Mouse (Mus musculus): ENCODE results near the gene F2r.

The F2r gene

DNA sequence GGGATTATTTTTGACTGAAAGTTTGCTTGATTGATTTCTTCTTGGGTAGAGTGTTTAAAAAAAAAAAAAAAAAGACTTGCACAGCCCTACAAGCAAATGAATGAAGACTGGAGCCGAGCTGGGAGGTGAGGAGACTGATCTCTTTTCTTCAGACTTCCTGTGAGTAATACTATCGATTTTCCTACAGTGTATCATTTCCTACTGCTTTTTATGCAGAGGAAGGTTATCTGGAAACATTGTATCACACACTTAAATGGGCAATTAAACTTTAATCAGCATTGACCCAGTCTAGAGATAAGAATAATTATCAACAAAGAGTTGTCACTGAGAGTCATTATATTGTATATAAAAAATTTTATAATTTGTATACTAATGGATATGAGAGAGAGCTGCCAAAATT is 12.5 kb upstream of the F2r start:
- no peak for DNase-seq

DNA sequence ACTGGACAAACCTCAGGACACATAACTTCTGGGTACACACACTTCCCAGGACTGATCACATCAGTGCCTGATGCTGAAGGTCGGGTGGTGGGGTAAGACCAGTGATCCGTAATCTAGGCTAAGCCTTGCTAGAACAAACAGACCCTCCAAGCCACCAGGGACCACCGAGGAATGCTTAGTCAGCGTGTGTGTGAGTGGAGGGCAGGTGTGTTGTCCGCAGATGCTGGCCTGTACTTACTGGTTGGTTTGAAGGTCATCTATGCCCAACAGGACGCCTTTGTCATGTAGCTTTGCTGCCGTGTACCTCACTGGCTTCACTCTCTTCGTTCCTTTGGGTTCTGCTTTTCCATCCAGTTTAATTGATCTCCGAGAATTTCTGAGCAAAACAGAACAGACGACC is 11.5 kb upstream of the F2r start:
- no peak for DNase-seq

DNA sequence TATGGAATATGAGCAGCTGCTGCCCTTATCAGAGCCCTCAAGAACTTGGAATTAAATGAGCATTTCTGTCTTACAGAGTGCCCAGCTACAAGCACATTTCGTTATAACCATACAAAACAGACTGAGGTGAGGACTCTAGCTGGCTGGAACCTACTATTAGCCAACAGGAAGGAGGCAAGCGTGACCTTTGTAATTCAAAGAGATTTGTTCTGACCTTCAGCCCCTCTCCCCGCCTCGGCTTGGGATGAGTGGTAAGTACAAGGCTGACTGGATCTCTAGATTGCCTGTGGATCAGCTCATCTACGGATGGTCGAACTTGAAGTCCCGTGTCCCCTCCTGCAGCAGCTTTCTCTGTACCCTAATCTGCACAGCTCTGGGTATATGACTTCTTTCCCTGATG is 8.4 kb upstream of the F2r start:
- DNase-seq: no peak

DNA sequence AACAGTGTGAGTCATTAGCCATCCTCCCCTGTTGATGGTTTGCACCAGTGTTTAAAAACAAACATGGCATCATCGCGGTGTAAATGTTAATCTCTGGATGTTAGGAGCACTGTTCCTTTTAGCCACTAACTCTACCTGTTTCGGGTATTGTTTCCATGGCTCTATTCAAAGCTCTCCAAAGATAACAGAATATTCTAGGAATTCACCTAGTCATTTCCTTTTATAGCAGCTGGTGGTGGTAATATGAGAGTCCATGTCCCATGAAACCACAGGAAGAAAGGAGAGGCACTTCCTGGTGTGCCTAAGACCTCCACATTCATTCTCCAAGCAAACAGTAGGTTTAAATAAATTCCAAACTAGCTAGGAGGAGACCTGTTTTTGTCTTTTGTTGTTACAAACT is 4.8 kb upstream of the F2r start:
- DNase-seq: no peak

DNA sequence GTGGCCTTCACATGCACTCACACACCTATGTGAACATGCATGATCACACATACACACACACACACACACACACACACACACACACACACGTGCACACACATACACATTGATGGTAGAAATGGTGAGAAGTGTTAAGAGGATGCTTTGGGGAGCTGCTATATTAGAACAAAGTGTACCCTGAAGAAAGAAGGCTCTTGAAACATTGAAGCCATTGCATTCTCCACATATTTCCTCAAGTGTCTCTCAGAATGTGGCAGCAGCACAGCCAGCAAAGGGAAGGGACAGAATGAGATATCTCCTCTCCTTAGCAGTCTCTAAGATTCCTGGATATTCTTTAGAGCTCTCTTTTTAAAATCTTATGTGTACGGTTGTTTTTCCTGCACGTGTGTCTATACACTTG is 3.3 kb upstream of the F2r start:
- DNase-seq: no peak

DNA sequence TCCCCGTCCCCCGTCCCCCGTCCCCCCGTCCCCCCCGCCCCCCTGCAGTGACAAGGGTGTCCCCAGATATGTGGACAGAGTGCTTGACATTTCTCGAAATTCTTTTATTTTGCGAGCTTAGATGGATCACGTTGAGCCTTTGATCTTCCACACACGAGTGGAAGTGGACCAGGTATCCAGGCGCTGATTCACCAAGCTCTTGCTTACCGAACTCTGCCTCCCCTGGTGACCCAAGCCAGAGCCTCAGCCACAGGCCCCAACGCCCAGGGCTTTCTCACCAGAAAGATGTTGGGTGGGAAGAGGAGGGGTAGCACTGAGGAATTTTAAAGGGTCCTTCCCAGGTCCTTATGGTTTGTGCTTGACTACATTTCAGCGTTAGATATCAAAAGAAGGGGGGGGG is 572 bp upstream of the F2r start:
- peak; percentile 44 for DNase-seq

DNA sequence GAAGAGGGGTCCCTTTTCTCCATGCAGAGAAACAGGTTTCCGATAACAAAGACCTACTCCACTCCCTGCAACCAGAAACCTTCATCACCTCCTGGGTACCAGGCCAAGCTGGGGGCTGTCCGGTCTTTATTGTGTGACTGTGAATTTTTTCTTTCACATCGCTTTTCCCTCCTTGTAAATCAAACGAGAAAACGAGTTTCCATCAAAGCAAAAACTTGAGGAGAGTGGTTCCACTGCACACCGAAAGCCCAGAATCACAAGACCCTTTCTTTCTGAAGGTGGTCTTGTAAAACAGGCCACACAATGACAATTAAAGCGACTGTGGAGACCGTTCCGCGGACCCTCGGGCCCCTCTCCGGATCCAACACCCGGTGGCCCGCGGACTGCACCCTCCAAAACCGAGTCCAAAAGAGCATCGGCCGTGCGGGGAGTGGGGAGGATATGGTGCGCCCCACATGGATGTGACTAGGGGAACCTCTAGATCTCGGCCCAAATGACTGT is 566 bp downstream of the F2r start:
- DNase-seq: no peak

DNA sequence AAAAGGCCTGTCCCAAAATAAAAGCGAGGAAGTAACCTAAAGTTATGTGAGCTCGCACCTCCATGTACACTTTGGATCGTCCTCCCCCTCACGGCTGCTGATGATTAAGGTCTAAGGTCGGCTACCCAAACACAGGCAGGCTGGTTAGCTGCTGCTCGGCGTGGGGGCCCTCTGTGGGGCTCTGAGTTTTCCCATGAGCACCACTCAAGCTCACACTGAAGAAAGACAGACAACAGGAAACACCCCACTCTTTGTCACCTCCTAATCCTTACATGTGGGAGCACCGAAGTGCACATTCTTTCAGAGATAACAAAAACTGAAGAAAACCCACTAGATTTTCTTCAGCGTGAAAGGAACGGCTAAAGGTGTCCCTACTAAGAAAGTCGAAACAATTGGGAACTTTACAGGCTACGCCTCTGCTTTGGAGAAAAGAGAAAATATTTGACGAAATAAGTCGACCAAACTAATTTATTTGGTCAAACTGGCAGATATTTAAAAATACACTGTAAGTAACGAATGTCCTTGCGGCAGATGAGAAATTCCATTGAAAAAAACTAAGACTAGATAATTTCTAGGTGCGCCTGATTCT is 1.1 kb downstream of the F2r start:
- DNase-seq: peak; percentile 27

DNA sequence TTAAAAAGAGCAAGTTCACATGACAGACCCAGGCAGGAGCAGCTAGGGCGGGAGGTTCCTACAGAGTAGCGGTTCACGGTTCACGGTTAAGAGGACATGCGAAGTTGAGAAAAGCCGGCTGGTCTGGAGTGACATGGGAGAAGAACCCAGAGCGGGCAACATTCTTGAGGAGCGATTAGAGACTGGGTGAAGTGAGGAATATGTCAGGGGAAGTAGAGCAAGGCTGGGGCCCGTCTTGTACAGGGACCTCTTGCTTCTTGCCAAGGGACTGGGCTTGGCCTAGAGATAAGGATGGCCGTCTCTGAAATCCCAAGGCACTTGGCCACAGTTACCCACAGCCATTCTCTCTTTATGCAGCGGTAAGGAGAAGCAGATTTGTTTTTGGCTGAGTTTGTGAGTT is 1.8 kb downstream of the F2r start:
- peak; percentile 27 for DNase-seq

DNA sequence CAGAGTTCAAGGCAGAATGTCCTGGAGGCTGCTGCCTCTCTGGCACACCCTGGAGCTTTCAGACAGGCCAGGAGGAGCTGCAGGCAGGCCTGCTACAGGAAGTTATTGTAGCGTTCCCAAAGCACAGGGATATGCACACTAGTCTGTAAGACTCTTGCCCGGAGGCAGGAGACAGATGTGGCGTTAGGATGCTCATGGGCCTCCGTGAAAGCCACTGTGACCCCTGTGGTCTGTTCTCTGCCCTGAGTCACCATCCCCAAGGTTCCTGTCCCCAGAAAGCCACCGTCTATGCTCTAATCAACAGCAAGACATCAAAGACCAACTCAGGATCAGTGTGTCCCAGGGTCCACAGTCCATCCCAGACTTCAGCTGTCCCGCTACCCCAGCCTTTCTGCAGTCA is 3.5 kb downstream of the F2r start:
- no peak for DNase-seq

DNA sequence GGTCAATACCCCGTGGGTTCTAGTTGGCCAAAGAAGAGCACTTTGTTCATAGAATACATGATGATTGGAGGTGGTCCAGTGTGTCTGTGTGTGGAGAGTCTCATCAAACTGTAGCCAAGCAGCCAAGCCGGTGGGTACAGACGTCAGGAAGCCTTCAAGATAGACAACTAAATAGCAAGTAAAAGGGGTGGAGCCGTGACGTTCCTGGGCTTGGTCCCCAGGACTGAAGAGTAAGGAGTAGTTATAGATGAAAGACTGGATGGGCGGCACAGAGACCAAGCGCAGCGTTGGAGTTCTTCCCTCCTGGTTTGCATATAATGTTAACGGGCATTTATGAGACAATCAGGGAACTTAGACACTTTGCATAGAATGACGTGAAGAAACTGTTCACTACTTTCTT is 6.0 kb downstream of the F2r start:
- DNase-seq: no peak

DNA sequence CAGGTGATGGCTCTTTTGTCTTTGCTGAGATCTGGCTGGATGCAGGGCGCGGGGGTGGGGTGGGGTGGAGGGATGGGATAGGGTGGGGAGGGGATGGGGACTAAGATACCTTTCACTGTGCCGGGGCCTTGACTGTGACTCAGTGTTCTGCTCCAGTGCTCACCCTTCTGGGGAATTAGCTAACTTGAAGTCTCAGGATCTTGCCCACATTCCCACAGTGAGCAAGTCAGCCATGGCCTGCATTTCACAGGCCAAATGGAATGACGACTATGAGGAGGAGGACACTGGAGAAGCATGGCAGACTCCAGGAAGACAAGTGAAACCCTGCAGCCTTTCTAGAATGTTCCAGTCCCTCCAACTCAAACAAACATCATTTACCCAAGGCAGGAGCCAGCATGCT is 6.5 kb downstream of the F2r start:
- DNase-seq: no peak

DNA sequence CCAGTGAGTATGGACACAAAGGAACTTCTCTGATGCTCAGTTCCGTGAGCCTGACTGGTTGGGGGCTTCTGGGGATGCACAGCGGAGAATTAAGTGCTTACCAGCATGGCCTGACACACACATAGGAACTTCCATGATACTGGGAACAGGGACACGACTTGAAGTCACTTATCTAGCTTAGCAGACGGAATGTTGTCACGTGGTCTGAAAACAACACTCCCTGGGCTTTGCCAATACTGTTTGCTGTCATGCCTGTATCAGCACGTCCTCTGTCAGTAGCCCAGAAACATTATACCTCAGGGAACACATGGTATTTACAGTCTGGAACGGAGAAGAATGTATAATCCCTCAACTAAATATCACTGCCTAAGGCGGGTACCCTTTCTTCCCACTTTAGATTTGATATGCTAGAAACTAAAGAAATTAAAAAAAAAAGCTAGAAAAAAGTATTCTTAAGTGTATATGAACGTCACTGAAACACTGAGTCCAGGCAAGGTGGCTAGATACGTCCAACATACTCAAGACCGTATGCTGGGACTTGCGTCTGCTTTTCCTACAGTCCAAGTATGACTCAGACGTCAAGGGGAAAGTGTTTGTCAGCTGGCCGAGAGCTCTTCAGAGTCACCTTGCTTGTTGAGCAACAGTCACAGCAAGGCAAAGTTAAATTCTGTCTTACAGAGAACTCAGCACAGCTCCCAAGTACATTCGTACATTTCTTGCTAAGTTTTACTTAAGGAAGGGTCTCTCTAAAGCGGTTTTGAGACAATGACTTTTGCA is 7.3 kb downstream of the F2r start:
- DNase-seq: no peak

DNA sequence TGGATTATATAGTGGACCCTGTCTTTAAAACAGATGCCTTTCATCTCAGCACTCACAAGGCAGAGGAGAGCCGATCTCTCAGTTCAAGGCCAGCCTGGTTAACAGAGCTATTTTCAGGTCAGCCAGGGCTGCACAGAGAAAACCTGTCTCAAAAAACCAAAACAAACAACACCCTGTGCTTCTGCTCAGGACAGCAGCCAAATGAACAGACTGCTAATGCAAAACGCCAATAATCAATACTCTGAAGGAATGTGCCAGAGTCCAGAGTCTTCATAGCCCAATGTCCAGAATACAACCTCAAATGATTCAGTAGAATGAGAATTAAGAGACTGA is 9.2 kb downstream of the F2r start:
- DNase-seq: no peak

DNA sequence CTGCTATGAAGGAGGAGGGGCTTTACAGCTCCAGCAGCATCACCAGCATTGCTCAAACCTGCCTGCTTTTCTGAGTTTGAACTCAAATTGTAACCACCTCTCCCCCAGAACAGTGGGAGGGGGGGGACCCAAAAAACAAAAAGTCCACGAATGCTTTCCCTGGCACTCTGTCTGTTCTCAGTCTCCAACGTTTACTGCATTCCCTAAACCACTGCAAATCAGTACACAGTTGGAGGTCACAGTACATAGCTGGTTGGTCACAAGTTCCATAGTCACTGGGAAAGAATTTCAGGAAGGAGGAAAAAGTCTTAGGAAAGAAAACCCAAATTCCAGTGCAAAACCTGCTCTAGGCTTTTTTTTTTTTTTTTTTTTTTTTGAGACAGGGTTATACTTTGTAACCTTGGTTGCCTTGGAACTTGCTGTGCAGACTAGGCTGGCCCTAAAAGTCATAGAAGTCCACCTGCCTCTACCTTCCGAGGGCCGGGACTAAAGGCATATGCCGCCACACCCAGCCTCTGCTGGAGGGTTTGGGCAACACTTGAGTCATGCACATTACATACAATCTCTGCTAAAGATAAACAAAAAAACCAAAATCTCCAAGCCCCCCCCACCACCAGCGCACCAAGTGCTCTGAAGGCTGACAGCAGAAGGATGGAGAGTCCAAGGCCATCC is 9.7 kb downstream of the F2r start:
- DNase-seq: no peak

DNA sequence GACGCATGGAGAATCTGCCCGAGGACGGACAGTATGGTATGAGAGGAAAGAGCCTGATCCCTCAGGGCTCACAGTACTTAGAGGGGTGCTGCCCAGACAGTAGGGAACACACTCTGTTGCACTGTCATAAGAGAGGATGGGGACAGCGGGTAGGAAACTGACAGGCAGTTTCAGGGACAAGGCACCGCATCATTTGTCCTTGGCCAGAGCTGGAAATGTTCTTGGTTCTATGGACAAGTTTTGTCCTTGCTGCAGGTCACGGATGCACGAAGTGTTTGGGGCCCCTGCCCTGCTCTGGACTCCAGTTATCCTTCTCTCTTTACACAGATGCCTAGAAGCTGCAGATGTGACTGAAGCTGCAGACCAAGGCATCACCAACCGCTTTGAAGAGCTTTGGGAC is 11.3 kb downstream of the F2r start:
- DNase-seq: no peak

DNA sequence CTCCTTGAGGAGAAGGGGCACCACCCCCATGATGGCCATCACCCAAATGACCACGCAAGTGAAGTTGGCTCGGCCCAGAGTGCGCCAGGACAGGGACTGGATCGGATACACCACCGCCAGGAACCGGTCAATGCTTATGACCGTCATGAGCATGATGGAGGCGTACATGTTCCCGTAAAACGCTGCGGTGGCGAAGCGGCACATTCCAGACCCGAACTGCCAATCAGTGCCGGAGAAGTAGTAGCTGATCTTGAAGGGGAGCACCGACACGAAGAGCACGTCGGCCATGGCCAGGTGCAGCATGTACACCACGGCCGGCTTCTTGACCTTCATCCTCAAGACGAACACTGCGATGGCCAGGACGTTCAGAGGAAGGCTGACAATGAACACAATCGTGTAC is 14.0 kb downstream of the F2r start:
- DNase-seq: no peak

DNA sequence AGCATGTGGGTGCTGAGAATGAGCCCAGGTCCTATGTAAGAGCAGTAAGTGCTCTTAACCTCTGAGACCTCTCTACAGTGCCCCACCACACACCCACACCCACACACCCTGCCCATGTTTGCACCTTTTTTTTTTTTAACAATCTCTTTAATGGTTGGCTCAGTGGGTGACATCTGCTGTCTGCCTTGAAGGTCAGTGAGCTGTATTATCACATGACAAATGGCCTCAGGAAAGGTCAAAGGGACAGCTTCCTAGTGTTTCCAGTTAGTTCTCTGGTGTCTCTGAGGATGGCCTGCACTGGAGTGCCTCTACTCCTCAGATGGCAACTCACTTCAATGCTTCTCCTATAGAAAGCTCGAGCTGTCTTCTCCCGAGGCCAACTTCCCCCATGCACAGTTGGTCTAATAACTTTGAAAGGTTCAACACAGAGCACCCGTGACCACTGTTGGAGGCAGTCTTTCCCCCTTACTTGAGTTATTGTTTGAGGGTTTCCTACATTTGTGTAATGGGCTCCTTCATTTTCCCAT is 18.4 kb downstream of the F2r start:
- no peak for DNase-seq

DNA sequence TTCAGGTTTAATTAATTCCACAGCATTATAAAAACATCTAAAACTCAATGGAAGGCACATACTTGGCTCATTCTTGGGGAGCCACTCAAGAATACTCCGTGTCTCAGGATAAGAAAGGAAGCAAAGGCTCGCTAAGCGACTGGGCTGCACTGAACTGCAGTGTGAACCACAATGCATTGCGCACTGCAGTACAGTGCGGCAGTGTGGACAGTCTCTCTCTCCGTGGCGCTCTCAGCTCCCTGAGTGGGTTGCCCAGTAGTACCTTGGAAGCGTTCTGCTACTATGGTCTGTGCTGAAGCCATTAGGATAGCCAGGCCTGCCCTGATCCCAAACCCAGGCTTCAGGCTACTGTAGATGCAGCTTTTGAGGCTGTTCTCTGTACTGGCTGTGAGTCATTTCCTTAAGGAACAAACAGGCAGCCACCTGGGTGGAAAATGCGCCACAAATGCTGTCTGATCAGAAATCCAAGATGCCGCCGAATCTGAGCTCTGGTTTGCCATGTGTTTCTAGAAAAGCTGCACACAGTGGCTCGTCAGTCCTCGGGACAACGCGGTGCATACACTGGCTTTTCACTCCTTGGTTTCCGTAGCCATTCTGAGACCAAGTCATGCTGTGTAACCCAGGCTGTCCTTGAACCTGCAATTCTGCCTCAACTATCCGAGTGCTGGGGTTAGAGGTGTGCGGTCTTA is 19.9 kb downstream of the F2r start:
- DNase-seq: no peak

DNA sequence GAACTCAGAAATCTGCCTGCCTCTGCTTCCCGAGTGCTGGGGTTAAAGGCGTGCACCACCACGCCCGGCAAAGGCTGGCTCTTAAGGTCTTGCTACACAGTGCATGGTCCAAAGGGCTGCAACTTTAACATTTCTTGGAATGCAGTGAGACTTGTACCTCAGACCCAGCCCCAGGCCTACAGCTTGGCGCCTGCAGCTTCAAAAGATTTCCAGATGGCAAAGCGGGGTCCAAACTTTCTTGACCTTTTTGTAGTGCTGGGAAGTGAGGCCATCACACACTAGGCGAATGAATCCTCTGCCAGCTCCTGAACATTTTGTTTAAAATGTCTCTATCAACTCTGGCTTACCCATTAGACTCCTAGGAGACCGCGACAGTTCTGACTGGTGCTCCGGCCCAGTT is 20.7 kb downstream of the F2r start:
- no peak for DNase-seq

DNA sequence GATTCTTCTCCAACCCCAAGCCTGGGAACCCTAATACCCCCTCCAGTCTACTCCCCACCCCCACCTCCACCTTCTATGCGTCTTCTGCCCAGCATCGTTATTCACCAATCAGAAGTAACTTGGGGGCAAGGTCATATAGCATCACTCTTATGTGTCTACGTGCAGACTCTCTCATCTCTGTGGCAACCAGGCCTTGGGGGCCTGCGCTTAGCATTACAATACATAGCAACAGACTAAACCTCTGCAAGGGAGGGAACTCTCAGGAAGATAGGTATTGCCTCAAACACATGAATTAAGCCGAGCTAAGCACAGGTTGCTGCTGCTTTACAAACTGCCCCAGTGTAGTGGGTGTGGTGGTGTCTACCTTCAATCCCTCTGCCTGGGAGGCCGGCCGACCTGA is 21.6 kb downstream of the F2r start:
- no peak for DNase-seq

DNA sequence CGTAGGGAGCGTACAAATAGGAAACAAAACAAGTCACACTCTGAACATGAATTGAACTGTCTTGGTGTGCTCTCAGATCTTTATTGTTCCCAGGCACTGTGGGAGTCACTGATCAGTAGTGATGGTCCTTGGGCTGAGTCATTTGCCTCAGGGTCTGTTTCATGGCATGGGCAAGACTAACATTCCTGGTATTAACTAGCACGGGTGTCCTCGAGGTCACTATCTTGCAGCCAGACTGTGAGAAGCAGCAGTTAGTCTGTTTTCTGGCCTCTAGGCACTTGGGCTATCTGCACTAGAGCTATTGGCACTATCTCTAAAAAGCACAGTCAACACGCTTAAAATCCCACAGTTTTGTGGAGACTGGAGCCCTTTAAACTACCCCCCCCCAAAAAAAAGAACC is 22.4 kb downstream of the F2r start:
- no peak for DNase-seq

DNA sequence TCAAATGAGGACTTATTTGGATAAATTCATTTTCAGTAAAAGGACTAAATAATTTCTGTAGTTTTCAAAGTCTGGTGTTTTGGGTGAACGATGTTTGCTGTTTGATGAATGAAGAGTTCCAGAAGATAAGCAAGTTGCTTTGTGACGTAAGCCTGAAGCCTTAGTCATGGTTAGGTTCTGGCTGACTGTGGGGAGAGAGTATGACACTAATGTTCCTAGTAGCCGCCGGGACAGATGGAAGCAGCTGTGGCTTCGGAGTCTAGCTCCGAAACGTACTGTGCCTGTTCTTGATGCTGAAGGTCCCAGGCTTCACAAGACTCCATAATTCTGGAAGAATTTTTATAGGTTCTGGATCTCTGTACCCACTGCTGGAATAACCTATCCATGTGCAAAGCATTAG is 22.9 kb downstream of the F2r start:
- DNase-seq: no peak

DNA sequence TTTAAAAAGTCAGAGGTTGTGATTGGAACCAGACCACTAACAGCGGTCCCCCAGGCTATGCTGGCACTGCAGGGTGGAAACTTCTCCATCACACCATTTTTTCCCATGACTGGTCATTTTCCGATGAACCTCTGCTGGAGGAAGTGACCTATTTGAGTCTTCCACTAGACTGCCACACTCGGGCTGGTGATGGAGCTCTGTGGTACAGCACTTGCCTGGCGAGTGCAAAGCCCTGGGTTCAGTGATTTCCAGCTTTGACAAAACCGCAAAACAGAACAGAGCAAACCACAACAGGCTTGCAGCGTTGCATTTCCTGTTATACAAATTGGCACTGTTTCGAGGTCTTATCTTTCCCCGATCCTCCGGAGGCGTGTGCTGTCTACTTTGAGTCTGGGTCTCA is 25.4 kb downstream of the F2r start:
- no peak for DNase-seq
